Mouse (Mus musculus): ENCODE data around the gene Skil.
"Not testable (repeated sequence)": the region's sequence is repeated elsewhere in the genome, so short reads cannot be mapped to it uniquely, and the experiment has no call there.

Skil gene

GRCm38 (mm10) chr3:31134246-31134645 is 39.4 kb downstream of the Skil start:
- no peak for DNase-seq

- no peak for DNase-seq
Observed at GRCm38 (mm10) chr3:31134696-31135095, 39.8 kb downstream of the Skil start.

DNA sequence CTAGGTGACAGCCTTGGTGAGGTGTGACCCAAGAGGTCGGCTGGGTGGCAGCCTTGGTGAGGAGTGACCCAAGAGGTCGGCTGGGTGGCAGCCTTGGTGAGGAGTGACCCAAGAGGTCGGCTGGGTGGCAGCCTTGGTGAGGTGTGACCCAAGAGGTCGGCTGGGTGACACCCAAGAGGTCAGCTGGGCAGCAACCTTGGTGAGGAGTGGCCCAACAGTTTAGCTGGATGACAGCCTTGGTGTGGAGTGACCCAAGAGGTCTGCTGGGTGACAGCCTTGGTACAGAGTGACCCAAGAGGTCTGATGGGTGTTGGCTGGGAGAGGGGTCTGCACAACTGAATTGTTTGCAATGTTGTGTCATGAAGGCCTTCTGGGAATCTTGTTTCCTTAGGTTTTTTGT is 41.7 kb downstream of the Skil start:
- not testable (repeated sequence) for DNase-seq

GRCm38 (mm10) chr3:31138454-31139424 is 43.9 kb downstream of the Skil start:
- DNase-seq, result peak; percentile 57

- no peak for DNase-seq
Observed at GRCm38 (mm10) chr3:31141621-31142020, 46.8 kb downstream of the Skil start.

GRCm38 (mm10) chr3:31145222-31145621 is 50.4 kb downstream of the Skil start:
- DNase-seq, result not testable (repeated sequence)

GRCm38 (mm10) chr3:31145641-31146290 is 50.9 kb downstream of the Skil start:
- DNase-seq, result peak; percentile 73

DNA sequence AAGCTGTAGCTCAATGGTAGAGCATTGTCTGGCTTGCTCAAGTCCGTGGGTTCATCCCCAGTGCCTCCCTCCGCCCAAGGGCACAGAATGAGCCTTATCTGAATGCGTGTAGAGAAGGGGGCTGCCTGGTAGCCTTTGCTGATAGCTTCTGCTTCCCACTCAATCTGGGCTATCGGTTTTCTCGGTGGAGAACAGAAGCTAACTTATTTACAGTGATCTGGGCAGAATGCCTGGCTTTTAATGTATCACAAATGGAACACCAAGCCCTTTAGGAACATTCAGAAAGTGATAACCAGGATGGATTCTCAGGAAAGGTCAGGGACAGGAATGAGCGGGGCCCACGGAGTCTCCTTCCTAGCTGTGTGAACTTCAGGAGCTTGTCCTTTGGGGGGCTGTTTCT is 53.7 kb downstream of the Skil start:
- no peak for DNase-seq

DNA sequence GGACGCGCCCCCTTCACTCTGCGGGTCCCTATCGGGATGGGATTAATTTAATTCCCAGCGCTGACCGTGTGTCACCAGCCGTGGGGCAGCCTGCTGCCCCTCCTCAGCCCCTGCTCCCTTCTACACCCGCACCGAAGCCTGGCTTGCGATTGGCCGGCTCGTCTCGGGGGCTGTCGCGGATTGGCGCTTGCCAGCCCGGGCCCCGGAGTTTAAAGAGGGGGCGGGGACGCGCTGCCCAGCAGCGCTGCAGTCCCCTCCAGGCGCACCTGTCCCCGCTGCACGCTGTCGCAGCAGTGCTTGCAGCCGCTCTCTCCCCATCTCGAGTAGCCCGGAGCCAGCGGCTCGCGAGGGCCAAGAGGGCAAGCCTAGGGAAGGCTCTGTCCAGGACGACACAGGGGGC is 54.8 kb downstream of the Skil start, which contains the start of gene Cldn11:
Gene Cldn11, plus strand, starts transcription at position 215 of the 400 bp plus-strand sequence.
- no peak for DNase-seq

GRCm38 (mm10) chr3:31152108-31152507 is 57.2 kb downstream of the Skil start:
- DNase-seq, result no peak

DNA sequence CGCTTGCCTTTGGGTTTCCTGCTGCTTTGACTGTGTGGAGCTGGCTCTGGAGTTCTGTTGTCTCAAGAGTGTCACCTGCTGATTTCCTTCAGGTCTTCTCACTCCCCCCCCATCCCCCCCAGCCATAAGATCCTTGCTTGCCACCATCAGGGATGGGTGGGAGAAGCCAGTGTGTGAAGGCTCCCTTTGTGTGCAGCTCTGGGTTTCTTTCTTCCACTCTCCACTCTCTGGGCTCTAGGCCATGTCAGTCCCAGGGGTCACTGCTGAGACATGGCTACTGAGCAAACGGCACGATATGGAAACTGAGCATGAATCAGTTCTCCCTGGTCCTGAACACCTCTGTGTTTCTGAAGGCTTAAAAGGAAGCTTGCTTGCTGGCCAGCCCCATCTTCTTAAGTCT is 61.3 kb downstream of the Skil start:
- no peak for DNase-seq

DNA sequence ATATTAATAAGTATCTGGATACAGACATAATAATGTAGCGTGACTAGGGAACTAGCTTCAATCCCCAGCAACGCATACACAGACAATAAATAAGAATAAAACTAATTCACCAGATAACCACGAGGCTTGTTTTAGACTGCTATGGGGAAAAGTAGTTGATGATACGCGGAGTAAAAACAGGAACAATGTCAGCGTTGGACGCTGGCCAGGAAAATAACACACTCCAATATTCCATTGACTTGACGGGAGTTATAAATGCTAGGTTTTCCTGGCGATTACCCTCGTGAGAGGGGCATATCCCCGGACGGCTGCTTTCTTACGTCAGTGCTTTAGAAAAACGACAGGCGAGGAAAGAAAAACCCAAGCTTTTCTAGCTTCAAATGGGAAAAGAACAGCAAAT is 62.9 kb downstream of the Skil start:
- no peak for DNase-seq

- DNase-seq, result no peak
Observed at GRCm38 (mm10) chr3:31160046-31160445, 65.2 kb downstream of the Skil start.

DNA sequence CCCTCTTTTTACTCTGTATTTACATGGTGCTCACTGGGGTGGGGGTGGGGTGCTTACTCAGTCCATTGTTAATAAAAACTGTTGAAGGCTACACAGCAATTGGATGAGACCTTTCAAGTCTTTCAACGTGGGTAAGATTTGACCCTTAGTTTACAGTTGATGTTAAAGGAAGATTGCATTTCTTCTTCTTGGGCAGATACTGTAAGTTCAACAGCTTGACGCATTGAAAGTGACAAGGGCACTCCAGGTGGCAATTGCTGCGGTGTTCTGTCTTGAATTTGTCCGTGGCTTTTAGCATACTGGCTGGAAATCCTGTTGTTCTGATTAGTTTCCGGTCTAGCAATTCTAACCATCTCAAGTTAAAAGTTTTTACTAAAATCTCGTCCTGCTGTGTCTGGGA is 66.5 kb downstream of the Skil start:
- DNase-seq, result no peak

- no peak for DNase-seq
Observed at GRCm38 (mm10) chr3:31162860-31163259, 68.0 kb downstream of the Skil start.

- no peak for DNase-seq
Observed at GRCm38 (mm10) chr3:31165803-31166202, 70.9 kb downstream of the Skil start.

DNA sequence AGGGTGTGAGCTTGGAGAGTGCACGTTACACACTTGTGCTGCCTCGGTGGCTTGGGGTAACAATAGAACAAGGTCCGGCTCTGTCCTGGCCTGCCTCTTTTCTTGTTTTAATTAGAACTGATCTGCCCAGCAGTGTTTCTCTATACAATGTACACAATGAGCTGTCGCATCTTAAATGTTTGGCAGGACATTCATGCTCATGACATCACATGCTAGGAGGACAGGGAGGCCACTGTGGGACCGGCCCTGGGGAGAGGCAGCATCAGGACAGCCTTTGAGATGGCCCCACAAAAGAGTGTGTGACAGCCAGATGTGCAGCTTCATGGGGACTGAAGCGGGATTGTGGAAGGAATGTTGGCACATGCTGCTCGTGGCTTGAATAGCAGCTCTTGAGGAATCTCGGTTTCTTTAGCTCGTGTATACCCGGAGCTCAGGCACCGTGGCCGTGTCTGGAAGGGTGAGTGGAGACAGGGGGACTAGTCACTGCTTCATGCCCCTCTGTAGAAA is 71.6 kb downstream of the Skil start:
- DNase-seq, result no peak

Data from cerebellum, adult 11 months (tissue).